Mouse (Mus musculus) lung, postnatal 14 days (tissue): ENCODE data around the gene Klhl31.

Experiments
- DNase-seq: peaks from one replicate; pipeline ENCODE4 v3.0.0; 2021

Gene Klhl31

GRCm38 (mm10) chr9:77707433-77708139, 71.3 kb downstream of the Klhl31 start:
- no peak for DNase-seq

- peak; percentile 25 for DNase-seq
Observed at GRCm38 (mm10) chr9:77708950-77709349, 72.7 kb downstream of the Klhl31 start.
